Mouse (Mus musculus) neutrophil, adult 5-6 weeks (primary cell): ENCODE measurements at regions not wholly inside any gene's neighbourhood (a gene's known extent, or its start where the extent isn't known, plus 50 kb on each side); places are given as distances from the start of the nearest gene placed in this dataset.

Experiments
- ATAC-seq: fragments of 151-379, 151-347 bp; 2 replicates; pipeline ENCODE4 v1.8.0; 2017; ENCODE audit warnings: mild to moderate bottlenecking, moderate TSS enrichment; ENCODE audit not compliant: insufficient number of reproducible peaks, poor library complexity, low FRiP score, severe bottlenecking; ENCODE audit errors: extremely low read depth

DNA sequence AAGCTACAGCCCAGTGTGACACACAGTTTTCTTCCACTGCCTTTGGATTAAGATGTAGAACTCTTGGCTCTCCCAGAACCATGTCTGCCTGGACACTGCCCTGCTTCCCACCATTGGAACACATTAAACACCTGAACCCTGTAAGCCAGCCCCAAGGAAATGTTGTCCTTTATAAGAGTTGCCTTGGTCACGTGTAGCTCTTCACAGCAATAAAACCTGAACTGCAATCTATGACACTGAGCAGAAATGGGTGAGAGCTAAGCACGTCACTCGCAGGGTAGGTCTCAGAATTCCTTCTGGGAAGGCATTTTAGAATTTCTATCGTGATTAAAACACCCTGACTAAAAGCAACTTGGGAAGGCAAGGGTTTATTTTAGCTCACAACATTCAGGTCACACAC is 92.4 kb upstream of the Lrig1 start:
- no peak for ATAC-seq

DNA sequence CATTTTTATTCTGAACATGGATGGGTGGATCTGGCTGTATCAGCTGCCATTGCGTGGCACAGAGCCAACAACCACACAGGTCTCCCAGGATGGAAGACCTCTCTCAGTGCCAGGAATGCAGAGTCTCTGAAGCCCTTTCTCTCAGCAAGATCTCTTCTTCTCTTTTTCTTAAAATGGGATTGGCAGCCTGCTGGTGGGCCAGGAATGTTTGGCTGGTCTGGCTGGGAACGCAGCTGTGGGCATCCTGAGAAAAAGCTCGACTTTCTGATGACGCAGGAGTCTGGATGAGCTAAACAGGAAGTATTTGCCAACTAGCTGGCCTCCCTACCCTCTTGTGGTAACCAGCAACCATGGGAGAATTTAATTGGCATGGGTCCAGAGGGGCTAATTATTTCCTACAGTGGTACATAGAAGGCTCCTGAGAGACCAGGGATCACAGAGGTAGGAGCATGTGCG is 89.4 kb upstream of the Lrig1 start:
- no peak for ATAC-seq

- ATAC-seq: no peak
Measured at GRCm38 (mm10) chr6:94783471-94783870, 83.5 kb upstream of the Lrig1 start.

DNA sequence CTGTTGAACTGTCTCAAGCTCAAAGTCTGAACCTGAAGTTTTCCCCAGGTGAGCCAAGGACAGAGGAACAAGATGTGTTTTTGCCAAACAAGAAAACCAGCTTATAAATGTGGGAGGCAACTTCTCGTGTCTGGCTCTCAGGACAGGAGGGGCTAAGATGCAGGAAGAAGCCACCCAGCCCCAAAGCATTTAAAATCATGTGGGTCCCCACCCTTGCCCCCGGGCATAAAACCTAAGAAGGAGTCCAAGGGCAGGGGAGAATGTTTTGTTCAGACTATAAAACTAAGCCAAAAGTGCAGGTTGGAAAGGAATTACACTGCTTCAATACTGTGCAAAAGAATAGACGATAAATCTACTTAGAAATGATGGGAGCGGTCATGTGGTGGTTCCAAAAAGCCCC is 80.7 kb upstream of the Lrig1 start:
- ATAC-seq: no peak

- ATAC-seq: no peak
Measured at GRCm38 (mm10) chr6:94779854-94780253, 79.9 kb upstream of the Lrig1 start.

GRCm38 (mm10) chr6:94779213-94779612 is 79.3 kb upstream of the Lrig1 start:
- ATAC-seq: no peak

GRCm38 (mm10) chr6:94778797-94779196 is 78.8 kb upstream of the Lrig1 start:
- no peak for ATAC-seq

DNA sequence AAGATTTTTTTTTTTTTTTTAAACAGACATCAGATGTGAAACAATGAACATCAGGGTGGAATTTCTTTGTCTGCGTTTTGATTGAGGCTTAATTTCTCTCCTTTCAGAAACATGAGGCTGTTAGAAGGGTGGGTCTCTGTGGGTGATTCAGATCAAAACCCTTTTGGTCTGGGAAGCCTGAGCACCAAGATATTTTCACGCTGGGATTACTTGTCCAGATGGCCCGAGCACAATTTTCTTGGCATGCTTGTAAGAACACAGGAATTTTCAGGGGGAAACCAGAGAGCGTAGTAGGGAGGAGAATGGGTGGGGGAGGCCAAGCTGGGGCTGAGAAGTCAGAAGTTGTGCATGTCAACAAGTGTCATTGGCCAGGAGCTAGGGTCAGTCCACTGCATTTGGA is 76.6 kb upstream of the Lrig1 start:
- ATAC-seq: no peak

GRCm38 (mm10) chr6:94774871-94775270 is 74.9 kb upstream of the Lrig1 start:
- no peak for ATAC-seq

- no peak for ATAC-seq
Measured at GRCm38 (mm10) chr6:94773604-94774486, 73.9 kb upstream of the Lrig1 start.

GRCm38 (mm10) chr6:94772868-94773603 is 73.1 kb upstream of the Lrig1 start:
- no peak for ATAC-seq

DNA sequence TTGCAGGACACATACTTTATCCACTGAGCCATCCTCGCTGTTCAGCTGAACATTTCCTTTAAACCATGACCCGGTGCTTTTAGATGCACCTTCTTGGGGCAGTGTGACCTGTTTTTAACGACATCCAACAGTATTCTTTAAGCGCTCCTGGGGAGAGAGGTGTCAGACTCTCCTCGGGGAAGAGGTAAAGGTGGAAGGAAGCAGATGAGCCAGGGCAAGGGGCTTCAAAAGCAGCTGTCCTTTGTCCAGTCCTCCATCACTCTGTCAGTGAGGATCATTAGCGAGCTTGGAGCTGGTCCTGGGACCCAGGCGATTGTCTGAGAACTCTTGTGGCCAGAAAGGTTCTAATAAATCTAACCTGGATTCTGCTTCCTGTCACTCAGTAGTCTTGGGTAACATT is 72.4 kb upstream of the Lrig1 start:
- ATAC-seq: no peak

DNA sequence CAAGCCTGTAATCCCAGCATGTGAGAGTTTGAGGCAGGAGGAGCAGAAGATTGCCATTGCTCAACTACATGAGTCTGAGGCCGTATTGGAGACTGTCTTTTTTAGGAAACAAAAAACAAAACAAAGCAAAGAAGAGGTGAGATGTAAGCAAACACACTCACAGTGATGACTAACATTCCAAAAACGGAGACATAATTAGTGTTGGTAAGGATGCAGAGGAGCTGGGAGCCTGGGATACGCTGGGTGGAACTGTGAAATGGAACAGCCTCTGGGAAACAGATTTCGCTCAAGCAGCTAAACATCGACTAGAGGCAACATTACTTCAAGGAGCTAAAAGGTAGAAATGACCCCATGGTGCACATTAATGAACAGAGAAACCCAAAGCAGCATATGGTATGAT is 68.3 kb upstream of the Lrig1 start:
- no peak for ATAC-seq

GRCm38 (mm10) chr6:94765724-94766123 is 65.8 kb upstream of the Lrig1 start:
- ATAC-seq: no peak

DNA sequence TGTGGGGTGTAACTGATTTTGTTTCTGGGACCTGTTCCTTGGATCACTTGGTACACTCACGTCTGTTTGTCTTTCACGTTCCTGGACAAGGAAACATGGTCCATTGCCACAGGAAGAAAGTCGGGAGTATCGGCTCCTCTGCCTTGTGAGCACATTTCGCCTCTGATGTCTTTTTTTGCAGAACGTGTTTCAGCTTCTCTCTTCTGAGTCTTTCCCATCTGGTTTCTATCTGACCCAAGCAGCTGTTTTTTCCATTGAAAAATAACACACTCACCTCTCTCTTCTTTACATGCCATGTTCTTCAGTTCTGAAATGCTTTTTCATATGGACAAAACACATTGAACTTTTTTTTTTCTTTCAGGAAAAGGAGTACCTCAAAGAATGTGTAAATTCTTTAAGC is 61.4 kb upstream of the Lrig1 start:
- no peak for ATAC-seq

GRCm38 (mm10) chr6:94760629-94761111 is 60.7 kb upstream of the Lrig1 start:
- ATAC-seq: peak; percentile 84

DNA sequence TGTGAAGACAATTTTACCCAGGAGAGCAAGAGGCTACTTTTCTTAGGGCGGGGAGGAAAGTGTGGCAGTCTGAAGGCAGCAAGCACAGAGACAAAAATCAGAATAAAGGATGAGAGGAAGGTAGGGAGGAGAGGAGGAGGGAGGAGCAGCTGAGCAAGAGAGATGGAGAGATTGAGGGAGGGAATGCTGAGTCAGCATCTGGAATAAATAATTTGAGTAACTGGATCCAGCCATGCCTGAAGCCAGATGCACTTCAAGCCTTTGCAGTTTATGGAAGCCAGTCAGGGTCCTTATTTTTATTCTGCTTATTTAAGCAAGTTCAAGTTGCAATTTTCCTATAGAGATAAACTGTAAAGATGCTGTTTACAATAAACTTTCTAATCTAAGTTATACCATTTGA is 59.7 kb upstream of the Lrig1 start:
- no peak for ATAC-seq

- no peak for ATAC-seq
Measured at GRCm38 (mm10) chr6:94756006-94756405, 56.0 kb upstream of the Lrig1 start.

- no peak for ATAC-seq
Measured at GRCm38 (mm10) chr6:94755297-94755831, 55.4 kb upstream of the Lrig1 start.

- ATAC-seq: 0 out of 2 replicates have a peak, but pooled peaks have one; percentile 23
Measured at GRCm38 (mm10) chr6:94754522-94754921, 54.6 kb upstream of the Lrig1 start.
